Mouse (Mus musculus) midbrain, embryonic 13.5 days (tissue): Measurements from ENCODE around the gene Spag9. TPM values are rescaled to one million over a fixed set of nuclear protein-coding genes. Genes with fewer than 3 reads are reported as not detected.

Source experiments
- ATAC-seq: fragments of 200-750 bp; cut with Nextera tagmentation; 2 replicates; pipeline ENCODE4 v1.8.0; 2017; ENCODE audit warnings: mild to moderate bottlenecking, moderate TSS enrichment, moderate library complexity
- H3K27ac ChIP-seq: fragments of 300-500 bp; sonication (generic); 2 replicates; pipeline ENCODE4 v1.5.1; 2015; ENCODE audit warnings: inconsistent platforms, mild to moderate bottlenecking, moderate library complexity
- H3K27me3 ChIP-seq: fragments of 300-500 bp; sonication (generic); 2 replicates; pipeline ENCODE4 v1.6.1; 2015; ENCODE audit warnings: mild to moderate bottlenecking, inconsistent platforms
- H3K36me3 ChIP-seq: fragments of 300-500 bp; sonication (generic); 2 replicates; pipeline ENCODE4 v1.6.1; 2015; ENCODE audit warnings: mild to moderate bottlenecking, inconsistent platforms
- H3K4me1 ChIP-seq: fragments of 300-500 bp; sonication (generic); replicated peaks from 2 replicates; pipeline ENCODE4 v1.6.1; 2015; ENCODE audit warnings: inconsistent platforms
- H3K4me2 ChIP-seq: fragments of 300-500 bp; sonication (generic); replicated peaks from 2 replicates; pipeline ENCODE4 v1.6.1; 2015; ENCODE audit warnings: moderate library complexity, mild to moderate bottlenecking, inconsistent platforms
- H3K4me3 ChIP-seq: fragments of 300-500 bp; sonication (generic); replicated peaks from 2 replicates; pipeline ENCODE4 v1.5.1; 2015; ENCODE audit warnings: mild to moderate bottlenecking, inconsistent platforms
- H3K9ac ChIP-seq: fragments of 300-500 bp; sonication (generic); replicated peaks from 2 replicates; pipeline ENCODE4 v1.6.1; 2015; ENCODE audit warnings: mild to moderate bottlenecking, inconsistent platforms
- H3K9me3 ChIP-seq: fragments of 300-500 bp; sonication (generic); 2 replicates; pipeline ENCODE4 v1.6.1; 2016; ENCODE audit warnings: mild to moderate bottlenecking, inconsistent platforms
- WGBS: fragments of 180-500 bp; shearing (Covaris S2); methylation state at CpG from one replicate; pipeline ENCODE4 v1.1.7; 2015; 5-methylcytosine and 5-hydroxymethylcytosine counted together
- polyA plus RNA-seq: library from polyadenylated mRNA; unstranded; fragments of >200 nt; fragmentation: Nextera tagmentation; extraction: Ambion mirVana; gene quantifications from 2 replicates; pipeline ENCODE4 v1.2.1, GENCODE M21; 2015

The Spag9 gene
- 108 and 109 TPM in 2 replicates for polyA plus RNA-seq

- H3K36me3 ChIP-seq: no peaks in the 10 kb centered on the region
- peak within 1 kb of the TSS; percentile 91 for H3K9ac ChIP-seq
- under 1% methylated on average over 61 of the region's 70 CpGs for WGBS
- ATAC-seq: peak; percentile 94
- H3K4me1 ChIP-seq: peaks cover 43% of the 10 kb centered on the region
- peak within 1 kb of the TSS; percentile 99 for H3K4me2 ChIP-seq
- no peaks in the 10 kb centered on the region for H3K27me3 ChIP-seq
- H3K27ac ChIP-seq: peak within 1 kb of the TSS; percentile 94
- peak within 1 kb of the TSS; percentile 95 for H3K4me3 ChIP-seq
- H3K9me3 ChIP-seq: no peaks in the 10 kb centered on the region
Measured at GRCm38 (mm10) chr11:93995720-93996305, at the start of gene Spag9. Gene Spag9 (plus strand): TSS chr11:93996091.

DNA sequence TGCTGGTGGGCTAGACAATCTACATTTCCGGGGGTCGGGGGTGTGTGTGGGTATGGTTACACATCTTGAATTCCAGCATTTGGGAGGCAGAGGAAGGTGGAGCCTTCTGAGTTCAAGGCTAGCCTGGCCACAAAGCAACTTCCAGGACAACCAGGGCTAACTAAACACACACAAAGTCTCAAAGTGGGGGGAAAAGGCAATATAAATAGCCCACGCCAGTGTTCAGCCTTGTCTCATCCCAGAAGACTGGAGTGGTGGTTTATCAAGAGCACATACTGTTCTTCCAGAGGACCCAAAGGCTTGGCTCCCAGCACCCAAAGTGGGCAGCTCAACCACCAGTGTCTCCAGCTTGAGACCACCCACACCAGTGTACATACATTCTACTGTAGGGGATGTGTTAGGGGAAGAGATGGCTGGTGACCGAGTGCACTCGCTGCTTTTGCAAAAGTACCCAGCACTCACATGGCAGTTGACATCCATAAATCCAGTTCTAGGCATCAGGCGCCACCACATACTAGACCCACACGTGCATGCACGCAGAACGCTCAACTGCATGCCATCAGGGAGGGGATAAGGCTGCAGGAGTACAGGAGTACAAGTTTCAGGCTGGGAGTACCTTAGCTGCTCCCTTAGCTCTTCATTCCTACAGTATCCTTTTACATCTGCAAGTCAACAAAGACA is 46.9 kb upstream of the Spag9 start:
- Histone ChIP-seq H3K36me3 (peaks cover 53% of the 10 kb centered on the region), H3K4me2 (no peak overlapping the region), H3K27me3 (no peaks in the 10 kb centered on the region), H3K4me1 (peaks cover 20% of the 10 kb centered on the region), H3K9ac (no peak overlapping the region), H3K4me3 (no peak overlapping the region), H3K9me3 (no peaks in the 10 kb centered on the region), H3K27ac (no peak overlapping the region)
- WGBS: 95% methylated on average over 9 of the region's 9 CpGs
- no peak for ATAC-seq

DNA sequence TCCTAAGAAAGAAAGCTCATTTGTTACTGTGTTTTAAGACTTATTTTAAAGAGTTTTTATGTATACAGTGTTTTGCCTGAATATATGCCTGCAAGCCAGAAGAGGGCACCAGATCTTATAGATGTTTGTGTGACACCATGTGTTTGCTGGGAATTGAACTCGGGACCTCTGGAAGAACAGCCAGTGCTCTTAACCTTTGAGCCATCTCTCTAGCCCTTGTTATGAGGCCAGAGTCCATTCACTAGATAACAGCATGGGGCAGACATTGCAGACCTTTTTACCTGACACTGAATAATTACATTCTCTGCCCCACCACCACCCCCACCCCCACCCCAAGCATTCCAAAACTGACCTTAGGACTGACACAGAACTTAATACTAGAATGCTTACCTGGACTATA is 45.8 kb upstream of the Spag9 start:
- Histone ChIP-seq H3K27ac (no peak overlapping the region), H3K27me3 (no peaks in the 10 kb centered on the region), H3K4me3 (no peak overlapping the region), H3K4me1 (peaks cover 27% of the 10 kb centered on the region), H3K36me3 (peaks cover 53% of the 10 kb centered on the region), H3K4me2 (no peak overlapping the region), H3K9ac (no peak overlapping the region), H3K9me3 (no peaks in the 10 kb centered on the region)
- ATAC-seq: no peak
- WGBS: 95% methylated on average over 1 of the region's 1 CpGs

- no peak for ATAC-seq
- Histone ChIP-seq H3K36me3 (peaks cover 45% of the 10 kb centered on the region), H3K27me3 (no peaks in the 10 kb centered on the region), H3K9me3 (no peaks in the 10 kb centered on the region), H3K9ac (no peak overlapping the region), H3K4me3 (no peak overlapping the region), H3K4me2 (no peak overlapping the region), H3K4me1 (peaks cover 39% of the 10 kb centered on the region), H3K27ac (no peak overlapping the region)
- 69% methylated on average over 5 of the region's 5 CpGs for WGBS
Measured at GRCm38 (mm10) chr11:93952376-93952775, 43.5 kb upstream of the Spag9 start.

DNA sequence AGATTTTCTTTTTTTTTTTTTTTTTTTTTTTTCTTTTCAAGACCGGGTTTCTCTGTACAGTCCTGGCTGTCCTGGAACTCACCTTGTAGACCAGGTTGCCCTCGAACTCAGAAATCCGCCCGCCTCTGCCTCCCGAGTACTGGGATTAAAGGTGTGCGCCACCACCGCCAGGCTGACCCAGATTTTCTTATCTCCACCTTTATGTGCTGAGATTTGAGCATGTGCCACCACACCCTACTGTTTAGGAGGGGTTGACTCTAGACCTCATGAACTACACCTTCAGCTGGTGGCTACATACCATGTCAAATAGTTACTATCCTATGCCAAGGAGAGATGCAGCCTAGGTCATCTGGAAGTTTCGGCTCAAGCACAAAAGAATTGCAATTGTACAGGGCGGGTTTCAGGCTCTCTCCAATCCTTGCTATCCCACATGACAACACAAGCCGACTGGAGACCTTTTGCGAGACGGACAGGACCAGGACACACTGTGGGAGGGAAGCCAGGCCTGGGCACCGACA is 41.1 kb upstream of the Spag9 start:
- peak; percentile 22 for ATAC-seq
- WGBS: 51% methylated on average over 13 of the region's 13 CpGs

DNA sequence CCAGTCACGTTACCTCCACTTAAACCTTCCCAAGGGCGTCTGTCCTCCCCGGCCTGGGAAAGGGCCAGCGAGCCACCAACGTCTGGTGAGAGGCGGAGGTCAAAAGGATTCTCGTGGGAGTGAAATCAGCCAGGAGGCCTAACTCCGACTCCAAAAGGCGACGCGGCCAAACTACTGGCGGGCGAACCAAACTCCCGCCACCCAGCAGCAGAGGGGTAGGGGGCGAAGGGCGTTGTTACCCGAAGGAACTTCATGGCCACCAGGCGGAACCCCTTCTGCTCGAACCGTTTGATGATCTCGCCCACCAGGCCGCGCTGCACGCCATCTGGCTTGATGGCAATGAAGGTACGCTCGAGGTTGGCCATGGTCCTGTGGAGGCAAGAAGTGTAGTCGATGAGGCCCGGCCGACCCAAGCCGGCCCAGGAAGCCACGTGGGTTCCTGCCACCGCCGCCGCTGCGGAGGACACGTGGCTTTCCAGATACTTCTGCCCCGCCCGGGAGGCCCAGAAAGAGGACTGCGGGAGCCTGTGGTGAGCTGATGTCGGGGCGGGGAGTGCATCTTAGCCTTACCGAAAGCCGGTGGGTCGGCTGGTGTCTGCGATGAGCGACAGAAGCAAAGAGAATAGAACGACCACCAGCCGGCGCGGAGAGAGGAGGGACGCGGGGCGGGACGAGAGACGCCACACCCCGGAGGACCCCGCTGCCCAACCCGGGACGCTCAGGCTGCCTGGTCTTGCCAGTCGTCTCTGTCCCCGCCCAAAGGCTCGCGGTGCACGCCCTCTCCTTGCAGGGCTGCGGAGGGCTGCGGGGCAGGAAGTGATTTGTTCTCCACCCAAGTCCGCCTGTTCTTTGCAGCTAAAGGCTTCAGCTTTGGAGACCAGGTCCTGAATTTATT is 40.4 kb upstream of the Spag9 start:
- ATAC-seq: peak; percentile 98
- no peaks in the 10 kb centered on the region for H3K9me3 ChIP-seq
- H3K4me1 ChIP-seq: peaks cover 39% of the 10 kb centered on the region
- H3K4me3 ChIP-seq: peak overlapping the region; percentile 67
- peaks cover 48% of the 10 kb centered on the region for H3K36me3 ChIP-seq
- no peaks in the 10 kb centered on the region for H3K27me3 ChIP-seq
- H3K9ac ChIP-seq: peak overlapping the region; percentile 76
- peak overlapping the region; percentile 89 for H3K4me2 ChIP-seq
- WGBS: under 1% methylated on average over 67 of the region's 67 CpGs
- H3K27ac ChIP-seq: peak overlapping the region; percentile 85

More for the DNA sequence above, 41.1 kb upstream of the Spag9 start:
- Histone ChIP-seq H3K4me2 (peak overlapping the region; percentile 89), H3K4me1 (peaks cover 39% of the 10 kb centered on the region), H3K9ac (peak overlapping the region; percentile 76), H3K36me3 (peaks cover 48% of the 10 kb centered on the region), H3K4me3 (peak overlapping the region; percentile 67), H3K27me3 (no peaks in the 10 kb centered on the region), H3K9me3 (no peaks in the 10 kb centered on the region), H3K27ac (peak overlapping the region; percentile 85)

GRCm38 (mm10) chr11:93956159-93956558 is 39.7 kb upstream of the Spag9 start, which contains the start of gene Nme2:
Gene Nme2 (minus strand): TSS chr11:93956259.
- no peak; the same call in 1 of the 2 replicates for ATAC-seq
- peaks cover 49% of the 10 kb centered on the region for H3K36me3 ChIP-seq

GRCm38 (mm10) chr11:93957031-93957555 is 38.8 kb upstream of the Spag9 start:
- H3K36me3 ChIP-seq: peaks cover 56% of the 10 kb centered on the region

More at GRCm38 (mm10) chr11:93956159-93956558, 39.7 kb upstream of the Spag9 start, which contains the start of gene Nme2:
- peak within 1 kb of the TSS; percentile 76 for H3K9ac ChIP-seq
- peak within 1 kb of the TSS; percentile 89 for H3K4me2 ChIP-seq
- WGBS: 7% methylated on average over 6 of the region's 6 CpGs
- peaks cover 39% of the 10 kb centered on the region for H3K4me1 ChIP-seq
- no peaks in the 10 kb centered on the region for H3K27me3 ChIP-seq
- H3K27ac ChIP-seq: peak within 1 kb of the TSS; percentile 85
- no peaks in the 10 kb centered on the region for H3K9me3 ChIP-seq
- peak within 1 kb of the TSS; percentile 67 for H3K4me3 ChIP-seq

DNA sequence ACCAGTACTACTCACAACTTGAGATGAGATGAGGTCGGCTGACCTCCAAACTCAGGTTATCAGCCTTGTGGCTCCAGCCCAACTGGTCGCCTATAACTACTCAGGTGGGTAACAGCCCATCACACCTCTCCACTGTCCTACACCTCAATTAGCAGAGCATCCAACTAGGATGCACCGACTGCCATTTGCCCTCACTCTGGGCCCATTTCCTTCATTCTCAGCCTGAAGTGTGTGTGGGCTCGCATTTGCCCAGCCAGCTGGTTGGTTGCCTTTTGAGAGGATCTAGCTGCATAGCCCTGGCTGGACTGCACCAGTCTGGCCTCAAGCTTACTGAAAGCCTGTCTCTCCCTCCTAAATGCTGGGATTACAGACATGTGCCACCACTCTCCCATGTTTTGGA is 38.1 kb upstream of the Spag9 start:
- no peaks in the 10 kb centered on the region for H3K27me3 ChIP-seq
- H3K27ac ChIP-seq: no peak overlapping the region
- no peak overlapping the region for H3K4me2 ChIP-seq
- no peaks in the 10 kb centered on the region for H3K9me3 ChIP-seq
- H3K4me3 ChIP-seq: no peak overlapping the region
- peaks cover 56% of the 10 kb centered on the region for H3K36me3 ChIP-seq
- H3K9ac ChIP-seq: no peak overlapping the region
- peaks cover 28% of the 10 kb centered on the region for H3K4me1 ChIP-seq
- no peak for ATAC-seq
- 89% methylated on average over 4 of the region's 4 CpGs for WGBS

More at GRCm38 (mm10) chr11:93957031-93957555, 38.8 kb upstream of the Spag9 start:
- H3K9ac ChIP-seq: no peak overlapping the region
- no peak for ATAC-seq
- 90% methylated on average over 2 of the region's 2 CpGs for WGBS
- H3K27ac ChIP-seq: no peak overlapping the region
- H3K4me2 ChIP-seq: no peak overlapping the region
- no peak overlapping the region for H3K4me3 ChIP-seq
- peaks cover 34% of the 10 kb centered on the region for H3K4me1 ChIP-seq
- no peaks in the 10 kb centered on the region for H3K9me3 ChIP-seq
- no peaks in the 10 kb centered on the region for H3K27me3 ChIP-seq

- Histone ChIP-seq H3K4me1 (peaks cover 18% of the 10 kb centered on the region), H3K27ac (no peak overlapping the region), H3K36me3 (peaks cover 90% of the 10 kb centered on the region), H3K4me2 (no peak overlapping the region), H3K9ac (no peak overlapping the region), H3K4me3 (no peak overlapping the region), H3K27me3 (no peaks in the 10 kb centered on the region), H3K9me3 (no peaks in the 10 kb centered on the region)
- 95% methylated on average over 6 of the region's 6 CpGs for WGBS
- ATAC-seq: no peak
Measured at GRCm38 (mm10) chr11:93961482-93961881, 34.4 kb upstream of the Spag9 start.

DNA sequence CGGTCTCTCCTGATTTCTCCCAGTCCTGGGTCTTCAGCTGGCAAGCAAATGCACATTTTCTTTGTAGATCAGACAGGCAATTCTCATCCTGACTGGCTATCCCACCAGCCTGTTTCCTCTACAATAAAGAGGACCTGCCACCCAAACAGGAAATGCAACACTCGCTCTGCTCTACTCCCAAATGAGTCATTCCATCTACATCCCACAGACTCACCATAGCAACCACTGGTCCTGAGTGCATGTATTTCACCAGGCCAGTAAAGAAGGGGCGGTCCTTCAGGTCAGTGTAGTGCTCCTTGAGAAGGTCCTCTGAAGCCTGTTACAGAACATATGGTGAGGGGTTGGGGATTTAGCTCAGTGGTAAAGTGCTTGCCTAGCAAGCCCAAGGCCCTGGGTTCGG is 32.9 kb upstream of the Spag9 start:
- WGBS: 76% methylated on average over 4 of the region's 4 CpGs
- no peak for ATAC-seq
- Histone ChIP-seq H3K36me3 (peaks cover 80% of the 10 kb centered on the region), H3K9ac (no peak overlapping the region), H3K27ac (no peak overlapping the region), H3K9me3 (no peaks in the 10 kb centered on the region), H3K4me1 (peaks cover 25% of the 10 kb centered on the region), H3K4me2 (no peak overlapping the region), H3K27me3 (no peaks in the 10 kb centered on the region), H3K4me3 (no peak overlapping the region)
